Mouse (Mus musculus) granulocyte monocyte progenitor cell, adult 5-6 weeks (primary cell): Measurements from ENCODE around the gene Prl3c1. TPM values are rescaled to one million over a fixed set of nuclear protein-coding genes. Genes with fewer than 3 reads are reported as not detected.
"Not testable (repeated sequence)": the region's sequence is repeated elsewhere in the genome, so short reads cannot be mapped to it uniquely, and the experiment has no call there.

Experiments
- ATAC-seq: replicated peaks from 2 replicates; pipeline ENCODE4 v1.8.0; 2016; ENCODE audit warnings: mild to moderate bottlenecking, moderate TSS enrichment, inconsistent platforms; ENCODE audit not compliant: poor library complexity, severe bottlenecking
- total RNA-seq, 2 experiments: library from RNA; stranded (forward) in 1 of 2; stranded (reverse) in 1 of 2; fragments of 200-712, 200-1000 nt in 1 of 2; fragments of >200 nt in 1 of 2; fragmentation: Nextera tagmentation in 1 of 2; gene quantifications; 2 replicates each; pipeline ENCODE4 v1.2.3; 2014 to 2017

Gene Prl3c1
- total RNA-seq (2014; fragmentation: Nextera tagmentation) = not detected in 2 replicates
- not detected in 2 replicates for total RNA-seq (2017)

DNA sequence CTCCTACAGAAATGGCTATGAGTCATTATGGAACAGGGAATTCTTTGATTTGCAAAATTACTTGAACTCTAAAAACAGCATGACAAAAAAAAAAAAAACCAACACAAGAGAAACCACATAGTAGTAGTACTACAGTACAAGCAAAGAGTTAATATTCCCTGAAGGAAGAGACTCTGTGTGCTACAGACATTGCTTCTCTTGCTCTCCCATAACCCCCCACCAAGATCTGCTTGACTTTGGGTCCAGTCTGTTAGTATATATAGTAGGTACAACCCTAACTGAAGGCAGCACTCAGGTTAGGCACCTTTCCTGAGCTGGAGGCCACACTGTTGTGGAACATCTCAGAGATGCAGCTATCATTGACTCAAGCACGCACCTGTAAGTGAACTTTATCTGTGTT is at the start of gene Prl3c1:
Prl3c1 (plus strand) TSS at position 301 of the 400 bp plus-strand sequence.
- no peak for ATAC-seq

GRCm38 (mm10) chr13:27148264-27148663 is 48.2 kb upstream of the Prl3c1 start:
- ATAC-seq = no peak

DNA sequence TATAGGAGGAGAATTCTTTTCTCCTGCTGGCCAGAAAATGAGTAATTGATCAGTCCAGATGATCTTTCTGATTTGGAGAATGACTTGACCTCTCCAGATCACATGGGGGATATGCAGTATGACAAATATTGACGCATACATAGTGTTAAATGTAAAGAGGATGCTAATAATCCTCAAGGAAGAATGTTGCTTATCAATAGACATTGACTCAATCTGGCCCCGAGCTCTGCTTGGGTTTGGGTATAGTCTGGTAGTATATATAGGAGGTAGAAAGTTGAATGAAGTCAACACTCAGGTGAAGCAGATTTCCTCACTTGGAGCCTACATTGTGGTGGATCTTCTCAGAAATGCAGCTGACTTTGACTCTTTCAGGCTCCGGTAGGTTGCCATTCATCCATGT is 40.0 kb upstream of the Prl3c1 start, which contains the start of gene Prl3d3:
Prl3d3 (plus strand) TSS at position 301 of the 400 bp plus-strand sequence.
- ATAC-seq = not testable (repeated sequence)

GRCm38 (mm10) chr13:27241547-27241946 is 45.1 kb downstream of the Prl3c1 start, which contains the start of gene Prl3b1:
Gene Prl3b1 (plus strand): TSS chr13:27241847.
- ATAC-seq = no peak

Other genes starting within 250 kb of the Prl3c1 start
- not detected in 2 replicates for gene Prl, start 139.1 kb upstream of the Prl3c1 start, total RNA-seq (2014; fragmentation: Nextera tagmentation)
- gene Prl, start 139.1 kb upstream of the Prl3c1 start, total RNA-seq (2017) = not detected in 2 replicates
- gene Prl3d1, start 102.5 kb upstream of the Prl3c1 start, total RNA-seq (2014; fragmentation: Nextera tagmentation) = not detected in 2 replicates
- not detected in 2 replicates for gene Prl3d1, start 102.5 kb upstream of the Prl3c1 start, total RNA-seq (2017)
- not detected in 2 replicates for gene Prl3d2, start 75.0 kb upstream of the Prl3c1 start, total RNA-seq (2014; fragmentation: Nextera tagmentation)
- not detected in 2 replicates for gene Prl3d2, start 75.0 kb upstream of the Prl3c1 start, total RNA-seq (2017)
- gene Prl3d3, start 39.9 kb upstream of the Prl3c1 start, total RNA-seq (2014; fragmentation: Nextera tagmentation) = not detected in 2 replicates
- gene Prl3d3, start 39.9 kb upstream of the Prl3c1 start, total RNA-seq (2017) = not detected in 2 replicates
- not detected in 2 replicates for gene Prl3b1, start 45.2 kb downstream of the Prl3c1 start, total RNA-seq (2014; fragmentation: Nextera tagmentation)
- not detected in 2 replicates for gene Prl3b1, start 45.2 kb downstream of the Prl3c1 start, total RNA-seq (2017)
- gene Prl3a1, start 62.8 kb downstream of the Prl3c1 start, total RNA-seq (2014; fragmentation: Nextera tagmentation) = not detected in 2 replicates
- not detected in 2 replicates for gene Prl3a1, start 62.8 kb downstream of the Prl3c1 start, total RNA-seq (2017)
- gene Prl6a1, start 116.0 kb downstream of the Prl3c1 start, total RNA-seq (2014; fragmentation: Nextera tagmentation) = not detected in 2 replicates
- not detected in 2 replicates for gene Prl6a1, start 116.0 kb downstream of the Prl3c1 start, total RNA-seq (2017)
- gene Prl8a2, start 149.0 kb downstream of the Prl3c1 start, total RNA-seq (2014; fragmentation: Nextera tagmentation) = not detected in 2 replicates
- not detected in 2 replicates for gene Prl8a2, start 149.0 kb downstream of the Prl3c1 start, total RNA-seq (2017)
- not detected in 2 replicates for gene Prl2b1, start 194.2 kb downstream of the Prl3c1 start, total RNA-seq (2014; fragmentation: Nextera tagmentation)
- gene Prl2b1, start 194.2 kb downstream of the Prl3c1 start, total RNA-seq (2017) = not detected in 2 replicates
- gene Prl8a6, start 242.0 kb downstream of the Prl3c1 start, total RNA-seq (2014; fragmentation: Nextera tagmentation) = not detected in 2 replicates
- not detected in 2 replicates for gene Prl8a6, start 242.0 kb downstream of the Prl3c1 start, total RNA-seq (2017)